Mouse (Mus musculus) c-Kit-positive CD71-negative TER-119-negative erythroid progenitor cells, embryonic 14.5 days (primary cell): ENCODE data around the gene Proser2.

Experiments used
- DNase-seq: peaks from one replicate; pipeline ENCODE4 v3.0.0-alpha.2; 2013; ENCODE audit warnings: low read depth

Proser2 gene

DNA sequence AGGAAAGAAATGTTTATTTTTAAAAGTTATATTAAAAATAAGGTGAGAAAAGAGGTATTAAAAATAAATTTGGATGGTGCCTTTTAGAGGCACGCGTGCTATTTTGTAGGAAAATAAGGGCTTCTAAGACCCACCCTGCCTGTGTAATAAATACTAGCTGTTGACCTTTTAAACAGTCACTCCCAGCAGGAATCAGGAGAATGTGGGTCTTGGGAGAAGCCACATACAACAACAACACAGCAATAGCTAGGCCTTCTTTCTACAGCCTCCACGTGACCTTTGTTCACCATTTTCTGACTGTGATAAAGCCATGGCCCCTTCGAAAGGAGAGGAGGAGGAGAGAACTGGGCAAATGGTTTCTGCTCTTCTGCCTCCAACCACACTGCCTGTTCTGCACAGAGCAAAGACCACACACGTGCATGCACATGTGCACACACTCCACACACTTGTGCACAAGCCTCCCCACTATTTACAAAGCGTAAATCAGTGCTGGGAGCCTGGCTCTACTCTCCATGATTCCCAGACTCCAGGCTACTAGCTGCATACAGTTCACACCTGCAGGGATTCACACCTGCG, 57.2 kb downstream of the Proser2 start:
- DNase-seq: no peak

DNA sequence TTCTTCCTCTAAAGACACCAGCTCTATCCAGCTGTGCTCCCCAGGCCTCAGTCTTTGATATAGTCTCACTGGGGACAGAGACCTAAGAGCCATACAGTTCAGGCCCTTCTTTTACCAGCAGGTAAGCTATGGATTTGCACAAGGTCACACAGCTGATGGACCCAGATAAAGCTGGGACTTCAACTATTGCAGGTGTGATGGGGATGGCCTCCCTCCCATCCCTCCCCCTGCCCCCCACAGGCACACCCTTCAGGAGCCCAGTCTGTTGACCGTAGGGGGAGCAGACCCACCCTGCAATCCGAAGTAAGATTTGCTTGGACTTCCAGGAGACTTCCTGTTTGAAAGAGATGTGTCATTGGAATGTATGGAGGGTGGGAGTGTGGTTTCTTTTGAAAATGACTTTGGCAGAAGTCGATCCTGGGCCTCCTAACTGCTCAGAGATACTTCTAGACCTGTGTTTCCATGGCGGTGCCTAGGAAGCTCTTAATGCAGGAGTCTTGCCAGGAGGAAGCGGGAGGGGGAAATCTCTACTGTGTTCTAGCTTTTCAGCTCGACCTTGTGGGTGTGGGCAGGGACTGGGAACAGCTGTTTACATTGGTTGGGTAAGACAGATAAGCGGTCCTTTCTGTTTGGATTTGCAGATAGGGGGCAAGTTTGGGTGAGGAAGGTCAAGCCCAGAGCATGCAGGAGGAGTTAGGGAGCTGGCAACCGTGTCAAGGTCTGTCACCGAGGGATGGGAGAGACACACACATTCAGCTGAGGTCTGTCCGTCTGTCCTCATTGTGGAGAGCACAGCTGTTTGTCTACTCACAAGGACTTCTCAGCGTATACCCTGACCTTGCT, 58.2 kb downstream of the Proser2 start:
- DNase-seq: no peak

DNA sequence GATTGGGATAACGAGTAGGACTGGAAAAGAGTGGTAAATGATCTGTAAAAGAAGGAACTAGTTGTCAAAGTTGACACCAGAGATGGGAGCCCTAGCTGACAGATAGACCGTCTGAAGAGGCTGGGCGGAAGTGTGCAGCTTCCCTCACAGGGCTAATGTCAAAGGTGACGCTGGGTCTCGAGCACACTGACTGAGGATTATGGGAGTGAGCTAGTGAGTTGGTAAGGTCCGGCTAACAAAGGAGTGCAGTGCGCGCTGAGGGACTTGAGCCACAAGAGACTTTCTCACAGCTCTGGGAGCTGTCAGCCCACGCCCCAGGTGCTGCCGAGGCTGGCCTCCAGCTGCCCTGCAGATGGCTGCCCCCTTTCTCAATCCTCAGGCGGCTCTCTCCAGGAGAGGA, 59.1 kb downstream of the Proser2 start:
- no peak for DNase-seq

DNA sequence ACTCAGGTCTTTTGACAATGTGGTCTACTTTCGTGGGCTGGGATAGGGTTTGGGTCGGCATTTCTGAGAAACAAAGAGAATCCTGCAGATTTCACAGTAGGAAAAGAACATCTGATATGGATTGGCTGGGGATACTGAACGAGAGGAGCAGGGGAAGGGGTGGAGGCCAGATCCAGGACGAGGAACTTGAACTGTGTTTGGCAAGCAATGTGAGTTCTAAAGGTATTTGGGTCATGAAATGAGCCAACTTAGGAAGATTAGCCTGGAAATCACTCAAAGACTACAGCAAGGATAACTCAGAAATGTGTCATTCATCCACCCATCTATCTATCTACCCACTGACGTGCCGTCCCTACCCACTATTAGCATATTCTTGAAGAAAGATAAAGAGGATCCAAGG, 62.7 kb downstream of the Proser2 start:
- DNase-seq: no peak

DNA sequence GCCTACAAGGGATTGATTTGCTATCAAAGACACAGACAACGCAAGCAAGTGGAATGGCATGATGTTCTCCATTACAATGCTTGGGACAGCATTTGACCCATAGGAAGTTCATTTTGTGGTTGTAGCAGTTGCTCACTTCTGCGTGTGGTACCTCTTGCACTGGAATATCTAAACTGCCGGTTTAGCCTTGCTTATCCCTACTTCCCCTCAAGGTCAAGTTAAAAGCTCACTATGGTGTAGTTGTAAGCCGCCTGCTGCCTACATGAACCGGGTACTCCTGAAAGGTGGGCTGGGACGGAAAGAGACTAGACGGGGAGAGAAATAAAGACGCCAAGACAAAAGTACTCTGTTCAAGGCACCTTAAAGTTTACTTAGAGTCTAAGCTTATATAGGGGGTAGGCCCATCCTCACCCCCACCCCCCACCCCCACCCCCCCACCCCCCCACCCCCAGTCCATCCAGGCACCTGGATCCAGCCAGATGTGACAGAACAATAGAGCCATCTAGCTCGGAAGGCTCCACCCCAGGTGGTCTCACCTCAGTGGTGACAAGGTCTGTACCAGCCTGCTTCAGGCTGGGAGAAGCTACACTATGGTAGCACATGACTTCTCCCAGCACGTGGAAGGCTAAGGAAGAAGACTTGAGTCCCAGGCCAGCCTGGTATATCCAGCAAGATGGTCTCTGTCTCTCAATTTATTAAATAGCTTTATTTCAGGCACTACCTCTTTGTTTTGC, 69.8 kb downstream of the Proser2 start:
- no peak for DNase-seq

DNA sequence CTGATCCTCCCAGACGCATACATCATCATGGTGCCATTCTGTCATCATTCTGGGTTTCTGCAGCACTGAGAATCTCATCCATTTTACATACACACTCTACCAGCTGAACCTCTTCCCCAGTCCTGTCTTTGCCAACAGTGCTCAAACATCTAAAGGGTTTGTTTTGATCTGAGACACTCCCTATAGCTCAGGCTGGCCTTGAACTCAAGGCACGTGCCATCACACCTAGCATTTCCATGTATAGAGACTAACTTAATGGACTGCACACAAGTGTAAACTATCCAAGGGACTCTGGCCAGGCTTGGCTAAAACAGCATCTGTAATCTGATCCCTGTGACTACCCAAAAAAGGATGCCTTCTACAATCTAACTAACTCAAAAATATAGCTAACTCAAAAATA, 70.7 kb downstream of the Proser2 start:
- DNase-seq: no peak

DNA sequence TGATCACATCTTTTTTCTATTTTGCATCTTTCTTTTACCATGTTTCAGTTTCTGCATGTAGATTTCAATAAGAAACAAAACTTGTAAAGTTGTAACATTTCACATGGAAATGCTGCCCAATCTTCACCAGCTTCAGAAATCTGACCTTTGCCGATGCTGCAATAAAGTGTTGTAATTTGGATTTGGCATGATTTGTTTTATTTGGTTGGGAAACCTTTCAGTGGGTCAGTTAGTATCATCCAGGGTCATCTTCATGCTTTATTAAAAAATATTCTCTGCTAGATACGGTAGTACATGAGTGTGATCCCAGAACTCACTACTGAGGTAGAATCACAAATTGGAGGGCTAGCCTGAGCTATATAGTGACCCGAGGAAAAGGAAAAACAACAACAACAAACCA, 73.5 kb downstream of the Proser2 start:
- DNase-seq: no peak

DNA sequence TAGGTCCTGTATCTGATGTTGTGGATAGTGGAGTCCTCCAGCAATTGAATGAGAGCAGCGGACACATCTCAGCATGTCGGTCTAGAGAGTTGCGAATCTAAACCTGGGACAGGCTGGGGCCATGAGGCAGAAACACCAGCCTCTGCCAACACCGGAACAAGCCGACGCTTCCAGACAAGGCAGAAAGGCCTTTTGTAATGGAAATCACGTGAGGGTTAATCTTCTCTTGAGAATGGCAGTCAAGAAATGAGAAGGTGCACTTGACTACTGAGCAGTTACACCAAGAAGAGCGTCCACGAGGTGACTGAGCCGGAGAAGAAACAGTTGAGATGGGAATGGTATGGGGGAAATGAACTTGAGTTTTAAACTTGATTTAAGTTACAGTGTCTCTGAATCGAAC, 74.5 kb downstream of the Proser2 start:
- DNase-seq: no peak

DNA sequence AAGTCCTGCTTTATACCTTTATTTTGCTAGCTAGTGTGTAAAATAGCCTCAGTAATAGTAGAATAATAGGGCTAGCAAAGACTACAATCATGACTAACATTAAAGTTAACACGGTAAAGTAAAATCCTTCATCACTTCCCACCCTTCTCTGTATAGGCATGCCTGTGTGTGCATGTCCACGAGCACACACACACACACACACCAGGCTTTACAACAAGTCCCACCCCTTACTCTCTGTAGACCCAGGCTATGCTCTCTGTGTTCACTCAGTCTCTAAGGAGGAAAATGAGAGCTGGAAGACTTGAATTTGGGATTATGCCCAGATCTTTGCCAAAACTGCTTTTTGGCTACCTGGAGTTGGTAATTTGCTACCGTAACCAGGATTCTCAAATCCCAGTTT, 81.0 kb downstream of the Proser2 start:
- DNase-seq: no peak

DNA sequence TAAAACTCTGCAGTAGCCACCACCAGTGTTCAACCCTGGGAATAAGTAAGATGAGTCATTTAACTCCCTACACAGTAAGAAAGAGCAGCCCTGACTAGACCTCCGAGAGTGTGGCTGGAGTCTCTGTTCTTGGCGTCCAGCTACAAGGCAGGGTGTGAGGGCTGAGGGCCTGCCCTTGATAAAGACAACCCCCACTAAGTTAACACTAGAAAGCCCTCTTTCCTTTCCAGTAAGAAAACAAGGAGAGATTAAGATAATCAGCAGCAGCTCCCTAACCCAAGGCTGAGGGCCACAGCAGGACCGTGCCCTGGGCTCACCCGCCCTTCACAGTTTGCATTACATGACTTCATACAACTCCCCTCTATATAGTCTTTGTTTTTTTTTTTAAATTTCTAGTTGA, 81.4 kb downstream of the Proser2 start:
- no peak for DNase-seq
